Mouse (Mus musculus) cortical plate, adult 2 months (tissue): ENCODE data around the gene Cspg4.

Source experiments
- CTCF ChIP-seq: fragments of 200-500 bp; IDR thresholded peaks from 2 replicates; pipeline ENCODE4 v1.5.1; 2011; ENCODE audit warnings: mild to moderate bottlenecking, control low read depth, low read length; ENCODE audit not compliant: insufficient read depth; ENCODE audit errors: extremely low read depth
- POLR2A ChIP-seq: fragments of 200-500 bp; IDR thresholded peaks from 2 replicates; pipeline ENCODE4 v1.6.1; 2011; ENCODE audit warnings: mild to moderate bottlenecking, low read length, control low read depth; ENCODE audit not compliant: insufficient read depth; ENCODE audit errors: extremely low read depth

GRCm38 (mm10) chr9:56911017-56911416 lies 46.2 kb downstream of the Cspg4 start:
- no peak for TF ChIP-seq POLR2A
- TF ChIP-seq CTCF, result no peak
